Mouse (Mus musculus): ENCODE measurements at regions not wholly inside any gene's neighbourhood (a gene's known extent, or its start where the extent isn't known, plus 50 kb on each side); places are given as distances from the start of the nearest gene placed in this dataset.

DNA sequence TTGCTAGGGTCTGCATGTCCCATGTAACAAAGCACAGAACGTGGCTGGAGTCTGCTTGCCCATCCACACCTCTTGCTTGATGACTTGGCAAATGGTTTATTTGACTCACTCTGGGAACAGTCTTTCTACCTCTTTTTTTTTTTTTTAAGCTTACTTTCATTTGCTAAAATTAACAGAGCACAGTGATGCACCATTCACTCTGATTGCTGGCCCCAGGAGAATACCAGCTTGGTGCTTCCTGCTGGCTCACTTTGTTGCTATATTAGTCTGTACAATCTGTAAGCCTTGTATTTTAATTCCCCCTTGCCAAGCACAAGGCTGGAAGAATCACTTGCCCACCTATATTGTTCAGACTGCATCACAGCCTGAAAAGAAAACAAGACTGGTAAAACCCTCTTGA, 521.4 kb upstream of the Atp11b start:
- DNase-seq (ENCODE audit: low spot score in 2 of 2), result peak in 1 of 2 experiments; percentile 21

DNA sequence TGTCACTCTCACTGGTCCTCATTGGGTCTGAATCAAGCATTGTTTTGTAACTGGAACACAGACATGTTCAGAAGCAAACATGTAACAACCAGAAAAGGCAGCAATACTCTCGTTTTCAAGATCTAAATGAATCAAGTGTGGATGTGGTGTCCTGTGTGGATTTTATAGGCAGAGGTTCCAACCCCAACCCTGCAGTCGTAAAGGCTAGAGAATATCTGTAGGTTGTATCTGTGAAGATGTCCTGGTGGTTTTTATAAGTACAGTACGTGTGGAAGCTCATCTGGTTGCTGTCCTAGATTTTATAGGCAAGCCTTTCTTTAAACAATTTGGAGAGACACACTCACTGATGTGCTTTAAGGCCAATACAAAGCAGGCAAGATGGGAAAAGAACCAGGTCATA, 518.8 kb upstream of the Atp11b start:
- no peak for DNase-seq (ENCODE audit: low spot score in 2 of 2)

DNA sequence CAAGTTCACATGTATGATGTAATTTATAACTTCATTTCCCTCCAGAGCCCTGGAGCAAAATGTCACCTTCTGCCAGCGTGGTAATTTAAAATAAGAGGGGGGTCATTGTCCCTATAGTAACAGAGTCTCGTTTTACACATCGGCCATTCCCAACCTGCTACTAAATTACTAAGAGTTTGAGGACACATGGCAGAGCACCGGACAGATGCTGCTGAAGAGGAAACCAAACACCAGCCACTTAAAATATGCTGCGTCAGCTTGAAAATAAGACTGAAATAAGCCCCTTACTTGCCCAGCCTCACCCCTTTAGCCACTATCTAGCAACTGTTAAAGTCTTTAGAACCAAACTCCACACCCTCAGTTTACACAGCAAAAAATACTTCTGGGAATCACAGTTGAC, 518.1 kb upstream of the Atp11b start:
- DNase-seq (ENCODE audit: low spot score in 2 of 2), result no peak

DNA sequence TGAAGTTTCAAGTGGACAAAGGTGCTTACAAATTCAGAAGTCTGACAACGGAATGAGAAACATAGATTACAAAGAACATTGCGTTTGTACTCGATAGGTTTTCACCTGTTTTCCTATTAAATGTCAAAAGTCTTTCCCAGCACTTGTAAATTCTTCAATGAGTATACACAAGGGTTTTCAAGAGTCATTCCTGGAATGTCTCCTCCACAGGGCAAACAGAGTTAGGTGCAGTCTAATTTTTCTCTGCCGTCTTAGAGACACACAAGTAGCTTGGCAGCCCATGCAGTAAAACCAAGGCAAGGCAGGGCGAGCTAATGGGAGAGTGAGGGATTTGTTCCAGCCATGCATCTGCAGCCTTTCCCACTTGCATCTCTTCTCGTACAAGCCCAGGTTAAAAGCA, 516.6 kb upstream of the Atp11b start:
- no peak for DNase-seq (ENCODE audit: low spot score in 2 of 2)

DNA sequence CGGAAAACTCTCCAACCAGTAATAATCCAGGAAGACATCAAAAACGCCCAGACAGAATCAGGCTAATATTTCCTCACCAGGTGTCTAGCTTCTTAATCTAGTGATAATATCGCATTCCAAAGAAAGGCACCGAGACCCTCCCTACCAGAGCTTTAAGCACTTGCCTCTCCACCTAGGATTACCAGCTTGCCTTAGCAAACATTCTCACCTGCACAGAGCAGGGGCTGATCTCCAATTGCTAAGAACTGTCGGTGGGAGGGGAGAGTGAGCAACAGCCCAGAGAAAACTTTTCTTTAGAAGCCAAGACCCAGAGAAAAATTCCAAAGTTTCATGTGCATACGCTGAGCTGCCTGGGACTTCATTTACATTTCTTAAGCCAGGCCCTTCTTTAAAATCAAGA, 511.6 kb upstream of the Atp11b start:
- no peak for DNase-seq (ENCODE audit: low spot score in 2 of 2)

DNA sequence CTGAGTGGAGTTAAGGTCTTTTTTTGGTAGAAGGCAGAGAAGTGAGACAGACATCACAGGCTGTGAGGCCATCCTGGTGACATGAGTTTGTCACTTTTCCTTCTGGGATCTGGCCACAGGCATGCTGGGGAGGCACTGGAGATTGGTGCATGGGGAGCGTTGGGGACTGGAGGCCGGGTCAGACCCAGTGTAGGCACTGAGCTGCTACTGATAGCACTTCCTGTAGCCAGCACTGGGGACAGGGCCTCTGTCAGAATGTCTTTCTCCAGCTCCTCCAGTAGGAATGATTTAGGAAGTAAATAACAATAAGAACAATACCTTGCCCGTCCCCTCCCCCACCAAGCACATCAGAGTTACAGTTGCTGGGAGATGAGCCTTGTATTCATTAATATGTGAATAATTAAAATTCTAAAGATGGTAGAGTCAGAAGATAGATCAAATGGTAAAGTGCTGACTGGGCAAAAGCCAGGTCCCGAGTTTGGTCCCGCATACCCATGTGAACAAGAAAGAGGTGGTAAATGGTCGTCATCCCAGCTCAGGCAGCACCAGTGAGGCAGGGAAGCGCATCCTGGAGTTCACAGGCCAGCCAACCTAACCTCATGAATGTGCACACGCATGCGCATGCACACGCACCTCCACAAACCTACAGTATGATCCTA, 510.9 kb upstream of the Atp11b start:
- DNase-seq (ENCODE audit: low spot score in 2 of 2), result no peak

DNA sequence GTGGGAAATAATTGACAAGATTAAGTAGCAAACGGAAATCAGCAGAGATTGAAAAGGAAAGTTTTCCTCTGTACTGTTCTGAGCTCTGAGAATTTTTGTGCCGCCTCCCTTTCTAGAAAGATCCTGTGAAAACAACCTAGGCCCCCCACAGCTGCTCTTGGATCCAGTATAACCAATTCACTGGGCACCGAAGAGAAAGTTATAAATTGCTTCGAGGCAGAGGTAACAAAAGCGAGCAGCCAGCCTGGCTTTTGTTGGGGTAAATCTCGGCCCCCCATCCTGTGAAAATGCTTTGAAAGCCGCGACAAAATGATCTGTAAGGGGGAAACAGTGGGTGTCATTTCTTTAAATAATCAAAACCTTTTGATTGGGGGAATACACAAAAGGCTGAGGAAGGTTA, 508.9 kb upstream of the Atp11b start:
- no peak for DNase-seq (ENCODE audit: low spot score in 2 of 2)

DNA sequence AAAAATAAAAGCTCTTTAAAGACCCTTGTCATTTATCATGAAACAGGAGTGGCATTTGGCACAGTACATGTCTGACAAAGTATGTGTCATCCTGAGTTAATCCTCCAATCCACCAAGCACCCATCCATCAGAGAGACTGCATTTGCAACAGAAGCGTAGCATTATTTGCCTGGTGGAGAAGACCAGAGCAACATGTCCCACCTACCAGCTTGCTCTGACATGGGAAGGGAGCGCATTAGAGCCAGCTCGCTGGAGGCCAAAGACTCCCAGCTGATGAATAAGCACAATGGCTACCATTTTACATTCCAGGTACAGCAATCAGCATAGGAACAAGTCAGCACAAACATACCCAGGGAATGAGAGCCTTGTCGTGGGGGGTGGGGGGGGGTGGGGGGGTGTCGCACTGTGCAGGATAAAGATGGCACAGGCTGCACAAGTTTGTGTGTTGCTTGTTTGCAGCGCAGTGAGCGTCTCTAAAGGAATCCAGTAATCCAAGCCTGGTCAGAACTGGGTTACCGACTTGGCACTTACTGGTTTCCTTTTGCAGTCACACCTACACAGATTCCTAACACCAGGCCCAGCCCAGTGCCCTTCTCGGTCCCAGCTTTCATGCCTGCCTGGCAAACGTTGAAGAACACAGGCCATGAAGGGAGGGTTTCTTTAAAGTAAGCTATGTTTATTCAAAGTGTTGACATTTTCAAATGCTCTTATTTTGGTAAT, 507.8 kb upstream of the Atp11b start:
- DNase-seq (ENCODE audit: low spot score in 2 of 2), result no peak

DNA sequence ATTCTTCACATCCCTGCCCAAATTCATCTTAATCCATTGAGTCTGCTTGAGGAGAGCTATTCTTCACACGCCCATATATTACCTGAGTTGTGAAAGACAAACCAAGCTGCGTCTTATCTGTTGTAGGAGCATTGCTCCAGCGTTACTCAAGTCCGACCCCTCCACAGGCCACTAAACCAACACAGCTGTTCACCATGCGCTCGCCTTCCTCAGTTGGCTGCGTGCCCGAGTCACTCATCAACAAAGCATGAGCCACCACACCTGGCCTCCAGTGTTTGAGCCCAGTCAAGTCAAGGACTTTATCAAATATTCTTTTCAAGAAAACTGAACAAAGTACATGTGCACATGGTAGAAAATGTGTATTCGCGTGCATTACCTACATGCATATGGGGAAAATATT, 504.7 kb upstream of the Atp11b start:
- DNase-seq (ENCODE audit: low spot score in 2 of 2), result no peak

DNA sequence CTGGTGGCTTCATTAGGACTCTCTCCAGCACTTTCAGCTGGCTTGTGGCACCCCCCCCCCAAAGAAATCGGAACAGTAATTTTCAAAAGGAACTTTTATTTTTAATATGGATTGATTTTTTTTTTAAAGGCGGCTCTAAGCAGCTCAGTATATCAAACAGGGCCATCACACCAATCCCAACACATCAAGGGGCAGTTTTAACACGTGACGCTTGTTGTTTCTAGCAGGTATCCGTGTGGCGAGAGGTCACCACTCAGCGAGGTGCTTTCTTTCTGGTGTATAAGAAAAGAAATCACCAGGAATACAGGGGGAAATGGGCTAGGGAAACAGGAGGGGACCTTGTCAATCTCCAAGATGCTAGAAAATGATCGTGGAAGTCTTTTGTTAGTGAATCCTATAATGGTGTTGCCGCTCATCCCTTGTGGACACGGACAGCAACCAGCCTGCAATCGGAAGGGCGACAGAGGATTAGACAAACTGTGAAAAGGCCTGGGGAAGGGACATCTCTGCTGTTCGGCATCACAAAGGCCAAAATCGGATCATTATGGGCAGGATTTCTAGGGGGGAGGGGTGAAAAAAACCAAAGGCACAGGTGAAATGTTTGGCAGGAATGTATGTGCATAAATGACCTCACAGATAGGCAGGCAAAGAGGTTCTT, 503.7 kb upstream of the Atp11b start:
- no peak for DNase-seq (ENCODE audit: low spot score in 2 of 2)

DNA sequence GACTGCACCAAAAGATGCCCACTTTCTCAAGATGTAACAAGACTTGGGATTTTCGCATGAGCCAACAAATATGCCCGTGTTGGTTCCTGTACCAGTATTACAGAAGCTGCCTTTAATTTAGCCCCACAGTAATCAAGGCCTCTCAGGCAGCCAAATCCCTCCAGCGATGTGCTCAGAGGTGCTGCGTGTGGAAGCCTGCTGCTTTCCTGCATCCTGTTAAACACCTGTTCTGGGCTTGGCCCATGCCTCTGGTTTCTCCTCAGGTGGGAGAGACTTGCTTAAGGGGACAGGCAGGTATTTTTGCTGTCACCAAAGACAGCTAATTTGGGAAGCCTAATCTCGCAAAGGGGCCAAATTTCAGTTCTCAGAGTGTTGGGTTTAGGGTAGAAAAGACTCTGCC, 500.0 kb upstream of the Atp11b start:
- no peak for DNase-seq (ENCODE audit: low spot score in 2 of 2)

DNA sequence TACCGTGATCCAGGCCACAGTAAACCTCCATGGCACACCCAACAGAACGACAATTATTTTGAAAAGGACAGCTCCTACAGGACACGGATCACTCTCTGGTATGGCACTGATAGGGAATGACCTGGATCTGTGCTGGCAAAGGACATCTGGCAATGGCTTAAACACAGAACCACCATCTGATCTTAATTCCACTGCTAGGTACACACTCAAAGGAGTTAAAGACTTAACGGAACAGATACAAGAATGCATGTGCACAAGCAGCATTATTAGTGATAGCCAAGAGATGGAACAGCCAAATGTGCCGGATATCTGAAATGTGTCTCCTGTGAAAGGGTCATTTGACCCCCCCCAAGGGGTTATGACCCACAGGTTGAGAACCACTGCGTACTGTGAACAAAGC, 493.0 kb upstream of the Atp11b start:
- no peak for DNase-seq (ENCODE audit: low spot score in 2 of 2)

DNA sequence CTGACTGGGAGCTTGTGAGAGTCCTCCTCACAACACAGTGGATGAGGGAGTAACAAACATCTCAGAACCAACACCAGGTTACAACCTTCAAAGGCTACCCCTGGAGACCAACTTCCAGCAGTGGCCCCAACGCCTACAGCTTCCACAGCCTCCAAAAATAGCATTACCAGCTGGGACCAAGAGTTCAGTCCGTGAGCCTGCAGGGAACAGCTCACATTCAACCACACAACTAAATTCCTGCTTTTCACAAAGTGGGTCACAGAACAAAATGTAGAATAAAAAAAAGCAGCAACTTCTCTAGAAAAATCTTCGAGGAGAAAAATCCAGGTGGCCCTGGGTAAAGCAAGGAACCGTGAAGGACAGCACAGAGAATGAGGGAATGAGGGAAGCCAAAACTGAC, 485.0 kb upstream of the Atp11b start:
- DNase-seq (ENCODE audit: low spot score in 2 of 2), result no peak

DNA sequence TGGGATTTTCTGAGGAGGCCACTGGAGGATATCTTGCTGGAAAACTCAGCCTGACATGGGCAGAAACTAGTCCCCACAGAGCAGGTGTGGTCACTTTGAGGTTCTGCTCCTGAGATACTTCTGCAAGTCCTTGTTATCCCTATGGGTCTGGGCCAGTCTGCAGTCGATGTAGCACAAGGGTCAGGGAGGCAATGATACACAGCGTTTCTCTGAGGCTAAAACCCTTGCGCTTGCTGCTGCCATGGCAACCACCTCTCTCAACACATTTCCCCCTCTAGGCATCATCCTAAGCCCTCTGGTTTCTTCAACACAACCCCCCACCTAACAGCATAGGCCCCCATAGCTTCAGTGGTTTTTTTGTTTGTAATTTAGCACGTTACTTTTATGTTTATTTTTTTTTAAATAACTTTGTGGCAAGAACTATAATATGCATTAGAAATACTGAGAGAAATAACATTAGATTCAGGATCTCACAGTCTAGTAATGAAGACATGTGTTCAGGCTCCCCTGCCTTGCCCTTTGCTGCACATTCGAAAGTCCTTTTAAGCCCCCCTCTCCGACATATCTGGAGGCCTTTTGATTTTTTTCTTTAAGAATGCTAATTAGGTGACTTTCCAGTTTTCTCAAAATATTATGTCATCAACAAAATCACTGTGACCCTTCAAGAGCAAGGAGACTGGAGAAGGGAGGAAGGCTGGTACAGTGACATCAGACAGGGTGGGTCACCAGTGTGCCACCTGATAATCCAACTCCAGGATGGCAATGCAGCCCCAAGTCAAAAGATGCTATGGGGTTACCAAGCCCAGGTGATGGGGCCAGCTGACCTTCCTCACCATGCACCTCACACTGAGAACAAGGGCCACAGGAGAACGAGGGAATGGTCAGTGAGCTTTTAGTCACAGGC, 483.7 kb upstream of the Atp11b start:
- DNase-seq (ENCODE audit: low spot score in 2 of 2), result no peak

DNA sequence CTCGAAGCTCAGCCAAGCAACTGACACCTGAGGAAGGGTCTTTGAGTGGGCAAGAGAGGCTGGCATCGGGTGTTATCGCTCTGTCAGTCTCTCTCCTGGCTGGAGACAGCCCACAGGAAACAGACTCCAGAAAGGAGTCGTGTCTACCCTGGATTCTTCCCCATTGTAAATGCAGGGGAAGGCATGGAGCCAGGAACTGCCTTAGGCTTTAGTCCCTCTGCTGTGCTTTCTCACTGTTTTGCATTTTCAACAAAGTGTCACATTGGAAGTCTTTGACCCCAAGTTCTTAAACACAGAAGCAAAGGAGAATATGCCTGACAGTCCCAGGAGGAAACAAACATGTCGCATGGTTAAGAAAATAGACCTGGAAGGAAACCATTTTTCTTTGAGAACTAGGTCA, 480.4 kb upstream of the Atp11b start:
- peak in 1 of 2 experiments; percentile 26 for DNase-seq (ENCODE audit: low spot score in 2 of 2)

DNA sequence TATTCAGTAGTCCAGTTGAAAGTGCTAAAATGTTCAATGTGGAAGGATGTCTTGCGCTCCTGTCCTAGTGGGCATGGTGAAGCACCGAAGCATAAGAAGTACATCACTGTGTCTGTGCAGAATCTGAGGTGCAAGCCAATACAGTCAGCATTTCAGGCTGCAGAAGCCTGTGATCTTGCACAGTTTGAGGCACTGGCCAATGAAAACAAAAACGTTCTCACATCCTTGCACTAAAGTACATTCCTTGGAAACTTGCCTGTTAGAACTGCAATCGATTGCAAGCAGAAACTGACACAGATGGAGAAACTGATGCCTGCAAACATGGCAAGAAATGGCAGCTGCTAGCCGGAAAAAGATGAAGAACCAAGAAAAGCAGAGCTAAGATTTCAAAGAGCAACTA, 472.9 kb upstream of the Atp11b start:
- DNase-seq (ENCODE audit: low spot score in 2 of 2), result no peak

DNA sequence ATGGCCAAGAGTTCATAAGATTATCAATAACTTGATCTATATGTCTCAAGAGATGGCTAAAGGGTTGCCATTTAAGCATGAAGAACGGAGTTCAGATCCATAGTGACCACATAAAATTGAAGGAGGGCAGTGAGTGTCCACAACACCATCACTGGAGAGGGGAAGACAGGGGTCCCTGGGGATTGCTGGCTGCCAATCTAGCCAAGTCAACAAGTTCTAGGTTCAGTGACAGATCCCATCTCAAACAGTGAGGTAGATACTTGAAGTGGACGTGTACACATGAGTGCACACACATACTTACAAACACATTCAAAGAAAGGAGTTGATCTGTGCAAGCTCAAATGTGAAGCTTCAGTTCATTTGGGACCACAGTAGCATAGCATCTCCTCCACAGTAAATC, 471.8 kb upstream of the Atp11b start:
- DNase-seq (ENCODE audit: low spot score in 2 of 2), result no peak

DNA sequence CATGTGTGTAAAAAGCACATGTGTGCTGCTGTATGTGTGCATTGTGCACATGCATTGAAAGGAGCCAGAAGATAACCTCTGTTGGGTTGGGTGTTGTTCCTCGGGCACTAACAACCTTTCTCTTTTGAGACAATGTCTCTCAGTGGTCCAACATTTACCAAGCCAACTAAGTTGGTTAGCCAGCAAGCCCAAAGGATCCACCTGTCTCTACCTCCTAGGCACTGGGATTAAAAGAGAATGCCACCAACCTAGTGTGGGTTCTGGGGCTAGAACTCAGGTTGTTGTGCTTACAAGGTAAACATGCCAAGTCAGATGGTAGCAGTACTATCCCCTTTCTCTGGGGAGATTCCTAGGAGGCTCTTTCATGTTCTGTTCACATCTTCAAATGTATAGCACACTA, 459.1 kb upstream of the Atp11b start:
- DNase-seq (ENCODE audit: low spot score in 2 of 2), result no peak

DNA sequence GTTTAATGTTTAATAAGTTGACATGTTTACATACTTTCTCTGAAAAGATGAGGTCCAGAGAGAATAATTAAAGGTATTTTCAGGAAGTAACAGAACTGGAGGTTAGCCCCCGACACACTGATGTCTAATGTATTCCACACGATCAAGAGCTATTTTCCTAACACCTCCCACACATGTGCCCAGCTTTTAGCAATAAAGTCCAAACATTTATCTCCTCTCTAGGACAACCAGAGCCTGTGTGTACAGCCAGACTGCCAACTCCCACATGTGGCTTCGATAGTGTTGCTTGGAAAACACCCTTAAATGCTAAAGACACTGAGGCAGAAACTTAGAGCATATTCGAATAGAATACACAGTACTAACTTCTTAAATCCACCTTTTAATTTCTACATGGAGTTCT, 458.2 kb upstream of the Atp11b start:
- DNase-seq (ENCODE audit: low spot score in 2 of 2), result no peak

DNA sequence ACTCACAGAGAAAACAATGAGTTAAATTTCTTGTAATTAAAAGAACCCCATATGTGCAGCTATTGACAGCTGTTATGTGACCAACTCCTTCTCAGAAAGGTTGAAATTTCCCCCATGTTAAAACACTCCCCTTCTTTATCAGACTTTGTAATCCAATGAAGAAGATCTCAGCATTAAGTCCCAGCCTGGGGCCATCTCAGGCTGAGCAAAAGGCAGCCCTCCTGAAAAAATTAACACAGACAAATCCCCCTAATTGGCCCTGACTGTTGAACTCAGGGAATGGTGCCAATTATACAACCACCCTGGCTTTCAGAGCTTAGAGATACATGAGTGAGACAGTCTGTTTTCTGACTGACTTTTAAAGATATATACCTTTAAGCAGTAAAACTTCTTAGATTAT, 454.9 kb upstream of the Atp11b start:
- no peak for DNase-seq (ENCODE audit: low spot score in 2 of 2)

DNA sequence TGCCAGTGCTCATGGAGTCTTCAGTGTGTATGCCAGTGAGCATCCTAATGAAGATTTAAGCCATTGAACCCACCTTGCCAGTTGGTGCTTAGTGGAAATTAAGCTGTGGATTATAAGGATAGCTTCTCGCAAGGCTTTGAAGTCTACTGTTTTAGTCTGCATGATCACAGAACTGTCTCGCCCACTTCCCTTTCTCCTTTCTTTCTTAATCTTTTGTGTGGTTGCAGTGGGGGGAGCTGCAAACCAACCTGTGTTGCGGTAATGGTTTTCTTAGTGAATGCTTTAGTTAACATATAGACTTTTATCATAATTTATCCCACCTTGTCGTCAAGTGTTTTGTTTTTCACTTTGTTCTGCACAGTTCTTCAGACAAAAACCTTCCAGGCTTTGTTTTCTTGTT, 447.9 kb upstream of the Atp11b start:
- no peak for DNase-seq (ENCODE audit: low spot score in 2 of 2)

DNA sequence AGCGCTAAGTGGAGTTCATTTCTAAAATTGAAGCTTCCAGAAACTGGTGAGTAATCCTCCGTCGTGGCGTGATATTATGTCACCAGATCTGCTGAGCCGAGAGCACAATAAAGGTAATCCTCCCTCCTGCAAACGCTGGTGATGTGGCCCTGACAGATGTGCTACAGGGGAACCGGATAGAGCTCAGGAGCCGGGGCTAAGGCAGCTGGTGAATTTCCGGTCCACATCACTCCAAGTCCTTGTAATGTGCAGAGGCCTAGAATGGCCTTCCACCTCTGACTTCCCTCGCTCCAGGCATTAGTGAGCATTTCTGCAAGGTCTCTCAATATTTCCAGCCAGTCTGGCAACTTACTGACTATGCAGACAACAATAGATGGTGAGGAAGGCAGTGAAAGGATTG, 439.7 kb upstream of the Atp11b start:
- DNase-seq (ENCODE audit: low spot score in 2 of 2), result no peak

Measured in layer of hippocampus, postnatal 10 days (tissue).